In the genomic region with DNA sequence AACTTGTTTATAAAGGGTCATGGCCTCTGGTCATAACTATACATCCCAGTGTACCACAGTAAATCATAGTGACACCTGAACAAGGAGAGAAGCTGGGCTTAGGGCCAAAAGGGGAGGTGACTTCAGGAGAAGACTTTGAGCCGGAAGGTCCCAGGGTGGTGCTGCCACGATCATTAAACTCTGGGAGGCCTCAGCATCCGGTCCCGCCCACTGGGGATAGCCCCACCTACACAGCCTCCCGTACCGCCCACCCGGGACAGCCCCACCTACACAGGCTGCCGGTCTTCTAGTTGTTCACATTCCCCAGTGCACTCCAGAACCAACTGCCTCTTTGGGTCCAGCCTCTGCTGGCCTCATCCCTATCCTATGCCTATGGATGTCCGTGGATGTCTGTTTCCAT, we compare ENCODE assay signal across 10 mouse cellular contexts. TPM values are rescaled to one million over a fixed set of nuclear protein-coding genes. Genes with fewer than 3 reads are reported as not detected.
DNase-seq lines count a peak whose midpoint lies in the region; ATAC-seq lines count a peak whose summit lies in the region.
"Had no signal": no experiment of that assay in that cellular context is flagged by ENCODE, and none has a peak within 500 bp of the region (broad histone marks: within the 10 kb centered on the region; RNA-seq: fewer than 3 reads in every experiment).

TSS of gene Pnliprp2 (plus strand) at position 297 of the 400 bp plus-strand sequence.

- ATAC-seq in lung, embryonic 15.5 days (ENCODE audit: borderline replicate concordance, extremely low read depth, low FRiP score, low TSS enrichment), result peak; percentile 85
- ATAC-seq in erythroid progenitor cell, adult 5-6 weeks (replicated peaks; ENCODE audit: low FRiP score, poor library complexity, severe bottlenecking), result no peak
- ATAC-seq in megakaryocyte progenitor cell, adult 5-6 weeks (replicated peaks; ENCODE audit: poor library complexity), result no peak

- no peaks in the 10 kb centered on the region for H3K36me3 ChIP-seq in lung, embryonic 15.5 days

- DNase-seq in adrenal gland, adult 2 months, result peak; percentile 21
- no peak for DNase-seq in adrenal gland, postnatal 25 days
- DNase-seq in 3134 (ENCODE audit: extremely low read depth, insufficient read length, low spot score), result peak; percentile 13
- peak; percentile 64 for DNase-seq in kidney, adult 9 months
- DNase-seq in cerebellum, postnatal 25 days, result no peak
- DNase-seq: layer of hippocampus, adult 9-11 months; midbrain, embryonic 14.5 days had no signal

- H3K4me2 ChIP-seq in lung, embryonic 15.5 days, result no peak within 1 kb of the TSS

- no peaks in the 10 kb centered on the region for H3K4me1 ChIP-seq in lung, embryonic 15.5 days

- no peak within 1 kb of the TSS for H3K4me3 ChIP-seq in lung, embryonic 15.5 days

- H3K27ac ChIP-seq in lung, embryonic 15.5 days, result no peak within 1 kb of the TSS

- WGBS in lung, embryonic 15.5 days, result 37% methylated on average over 9 of the region's 9 CpGs

- 0 out of 2 replicates have a peak, but pooled peaks cover 4% of the 10 kb centered on the region for H3K27me3 ChIP-seq in lung, embryonic 15.5 days

- no peaks in the 10 kb centered on the region for H3K9me3 ChIP-seq in lung, embryonic 15.5 days

- H3K9ac ChIP-seq in lung, embryonic 15.5 days, result no peak within 1 kb of the TSS

RNA-seq across cellular contexts. Expression of gene Pnliprp2, which starts in this region (rescaled TPM):
- total RNA-seq in adrenal gland, adult 2 months (2021), result not detected
- not detected in 2 replicates for polyA plus RNA-seq in adrenal gland, adult 2 months (2012; rRNA removed)
- not detected in 2 replicates for total RNA-seq in adrenal gland, postnatal 25 days (2021)
- polyA plus RNA-seq in lung, embryonic 15.5 days (2015; fragmentation: Nextera tagmentation; extraction: Ambion mirVana), result 0.23 and 0.30 TPM in 2 replicates
- not detected in 2 replicates for total RNA-seq in erythroid progenitor cell, adult 5-6 weeks (2015; ENCODE audit: low replicate concordance)
- not detected in 2 replicates for total RNA-seq in erythroid progenitor cell, adult 5-6 weeks (2017; ENCODE audit: low replicate concordance)
- not detected in 2 replicates for total RNA-seq in megakaryocyte progenitor cell, adult 5-6 weeks (2015)
- not detected in 2 replicates for total RNA-seq in megakaryocyte progenitor cell, adult 5-6 weeks (2017)
- polyA plus RNA-seq: midbrain, embryonic 14.5 days had no signal

Comparison
In these comparisons a context has a peak if more than half of its experiments do, and no peak if none do; other contexts are left out.
1. Peak in DNase-seq in adrenal gland, adult 2 months; RNA of the gene not detected or under 1 TPM.
2. Peak in ATAC-seq in lung, embryonic 15.5 days; RNA of the gene not detected or under 1 TPM.
3. DNase-seq: peak in 3134 (single experiment) and kidney, adult 9 months (single experiment); none in adrenal gland, postnatal 25 days (single experiment) and cerebellum, postnatal 25 days (0 of 2).